Mouse (Mus musculus) testis, adult 2 months (tissue): ENCODE results near the gene Isca1.

Experiments used
- CTCF ChIP-seq: fragments of 200-500 bp; IDR thresholded peaks from 2 replicates; pipeline ENCODE4 v1.5.1; 2012; ENCODE audit warnings: low read depth, mild to moderate bottlenecking, inconsistent platforms, low read length, moderate library complexity; ENCODE audit not compliant: control insufficient read depth, insufficient read depth, insufficient replicate concordance
- POLR2A ChIP-seq: fragments of 200-500 bp; IDR thresholded peaks from 2 replicates; pipeline ENCODE4 v1.6.1; 2012; ENCODE audit warnings: low read depth, mild to moderate bottlenecking, inconsistent platforms, low read length, moderate library complexity; ENCODE audit not compliant: control insufficient read depth

DNA sequence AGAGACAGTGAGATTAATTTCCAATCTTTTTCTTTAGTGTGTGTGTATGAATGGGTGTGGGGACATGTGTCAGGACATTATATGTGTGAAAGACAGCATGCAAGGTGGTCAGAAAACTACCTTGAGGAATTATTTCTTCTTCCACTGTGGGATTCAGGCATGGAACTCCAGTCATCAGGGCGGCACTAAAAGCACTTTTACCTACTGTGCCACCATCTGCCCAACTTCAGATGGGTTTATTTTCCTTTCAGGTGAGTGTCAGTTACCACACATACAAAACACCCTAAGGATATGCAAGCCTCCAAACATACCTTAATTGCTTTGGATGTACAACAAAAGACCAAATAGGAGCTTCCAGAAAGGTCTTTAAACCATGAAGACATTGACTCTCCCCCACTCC is 25.2 kb upstream of the Isca1 start:
- TF ChIP-seq CTCF (no peak), POLR2A (no peak)
